Mouse (Mus musculus) layer of hippocampus, adult 6 months (tissue): Measurements from ENCODE around the gene Csf1. TPM values are rescaled to one million over a fixed set of nuclear protein-coding genes. Genes with fewer than 3 reads are reported as not detected.

Source experiments
- long read RNA-seq, 2 experiments: library from polyadenylated mRNA; unstranded; transcript quantifications; one replicate each; pipeline ENCODE4 v2.0.0; 2019 to 2020
- polyA plus RNA-seq: library from polyadenylated mRNA; unstranded; fragments of <200 nt; fragmentation: Nextera tagmentation; gene quantifications from 2 replicates; pipeline ENCODE4 v1.2.3, GENCODE M21; 2021

Csf1 gene
- polyA plus RNA-seq = 3.3 and 3.4 TPM in 2 replicates
- long read RNA-seq, experiment 1, full-length matches to known transcripts = 1 of 13 reads
- long read RNA-seq, experiment 1, partial matches to known transcripts = 3 of 13 reads
- long read RNA-seq, experiment 1, other reads (novel, unspliced or antisense) = 9 of 13 reads
- long read RNA-seq, experiment 2, full-length matches to known transcripts = 23 of 34 reads
- long read RNA-seq, experiment 2, partial matches to known transcripts = 8 of 34 reads
- long read RNA-seq, experiment 2, other reads (novel, unspliced or antisense) = 3 of 34 reads

GRCm38 (mm10) chr3:107759929-107760581 is at the start of gene Csf1:
Csf1 (minus strand) TSS chr3:107760469.

DNA sequence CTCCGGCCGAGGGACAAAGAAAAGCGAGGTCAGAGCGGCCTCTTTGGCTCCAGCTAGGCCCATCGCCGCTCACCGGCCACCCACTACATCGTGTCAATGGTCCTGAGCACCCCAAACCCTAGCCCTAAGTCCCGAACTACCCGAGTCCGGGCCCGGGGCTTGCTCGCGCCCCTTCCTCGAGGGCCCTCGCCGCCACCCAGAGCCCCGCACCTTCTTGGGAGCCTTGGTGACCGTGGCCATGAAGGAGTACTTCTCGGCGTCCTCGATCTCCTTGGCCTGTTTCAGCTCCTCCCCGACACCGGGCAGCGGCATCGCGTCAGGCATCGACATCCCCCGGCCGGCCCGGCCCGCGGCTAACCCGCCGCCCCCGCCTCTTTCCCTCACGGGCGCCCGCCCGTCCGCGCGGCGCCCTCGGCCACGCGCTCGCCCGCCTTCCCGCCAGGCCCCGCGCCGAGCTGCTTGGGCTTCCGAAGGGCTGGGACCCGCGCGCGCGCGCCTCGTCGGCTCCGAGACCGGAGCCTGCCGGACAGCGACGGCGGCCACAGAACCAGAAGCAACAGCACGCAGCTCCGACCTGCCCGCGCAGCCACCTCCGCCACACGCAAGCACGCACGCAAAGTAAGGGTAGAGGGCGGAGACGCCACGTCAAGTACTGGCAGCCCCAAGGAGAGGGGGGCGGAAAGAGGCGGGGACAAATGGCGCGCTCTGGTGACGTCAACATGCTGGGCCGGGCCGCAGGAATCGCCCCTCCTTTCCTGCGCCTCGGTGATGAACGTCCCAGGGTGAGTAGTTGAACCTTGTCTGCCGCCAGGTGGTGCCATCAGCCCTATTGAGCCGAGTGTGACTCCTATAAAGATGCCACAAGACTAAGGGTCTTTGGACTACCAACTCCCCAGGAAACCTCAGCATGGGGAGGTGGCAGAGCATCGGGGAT is 64.1 kb downstream of the Csf1 start, which contains the start of gene Ahcyl1:
Gene Ahcyl1 (minus strand): TSS at position 613 of the 934 bp plus-strand sequence.

Other genes starting within 250 kb of the Csf1 start
- 147 and 205 TPM in 2 replicates for gene Slc6a17, start 242.5 kb downstream of the Csf1 start, polyA plus RNA-seq
- gene Ubl4b, start 205.4 kb downstream of the Csf1 start, polyA plus RNA-seq = not detected in 2 replicates
- 0.10 and 0.49 TPM in 2 replicates for gene Alx3, start 165.4 kb downstream of the Csf1 start, polyA plus RNA-seq
- not detected in 2 replicates for gene Gm10961, start 129.1 kb downstream of the Csf1 start, polyA plus RNA-seq
- 60.9 and 62.7 TPM in 2 replicates for gene Strip1, start 128.8 kb downstream of the Csf1 start, polyA plus RNA-seq
- gene Ahcyl1, start 63.9 kb downstream of the Csf1 start, polyA plus RNA-seq = 60.5 and 65.8 TPM in 2 replicates
- not detected in 2 replicates for gene Eps8l3, start 116.8 kb upstream of the Csf1 start, polyA plus RNA-seq
- gene Gstm5, start 135.4 kb upstream of the Csf1 start, polyA plus RNA-seq = 411 and 420 TPM in 2 replicates
- gene Gstm7, start 171.3 kb upstream of the Csf1 start, polyA plus RNA-seq = 64.0 and 66.5 TPM in 2 replicates
- gene Gstm6, start 183.3 kb upstream of the Csf1 start, polyA plus RNA-seq = 17.2 and 17.6 TPM in 2 replicates
- gene Gstm3, start 208.8 kb upstream of the Csf1 start, polyA plus RNA-seq = not detected in 2 replicates
- gene Gstm2, start 226.0 kb upstream of the Csf1 start, polyA plus RNA-seq = 4.2 and 7.1 TPM in 2 replicates